Mouse (Mus musculus): ENCODE results near the gene Kcnb1.

Kcnb1 gene

GRCm38 (mm10) chr2:167190076-167190399 is at the start of gene Kcnb1:
TSS of gene Kcnb1 (minus strand) at chr2:167190155.
- in situ Hi-C loops (cut with MboI; ENCODE audit: low sequenced_read_pairs) = no loop called here

DNA sequence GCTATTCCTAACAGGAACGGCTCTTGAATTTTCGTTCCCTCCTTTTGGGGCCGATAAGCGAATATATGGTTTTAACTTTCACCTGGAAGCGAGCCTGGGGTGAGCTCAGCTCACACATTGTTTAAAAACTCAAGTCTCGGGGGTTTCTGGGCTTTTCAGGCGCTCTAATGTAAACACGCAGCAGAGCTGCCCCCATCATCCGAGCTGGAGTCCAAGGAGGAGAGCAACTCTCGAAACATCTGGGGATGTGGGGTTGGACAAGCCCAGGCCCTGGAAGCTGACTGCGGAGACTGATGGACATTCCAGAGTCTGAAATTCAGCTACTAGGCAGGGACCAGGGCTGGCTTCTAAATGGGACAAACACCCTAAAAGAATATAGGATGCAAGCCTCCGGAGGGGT is 49.3 kb upstream of the Kcnb1 start:
- in situ Hi-C loops (cut with MboI; ENCODE audit: low sequenced_read_pairs) = no loop called here

DNA sequence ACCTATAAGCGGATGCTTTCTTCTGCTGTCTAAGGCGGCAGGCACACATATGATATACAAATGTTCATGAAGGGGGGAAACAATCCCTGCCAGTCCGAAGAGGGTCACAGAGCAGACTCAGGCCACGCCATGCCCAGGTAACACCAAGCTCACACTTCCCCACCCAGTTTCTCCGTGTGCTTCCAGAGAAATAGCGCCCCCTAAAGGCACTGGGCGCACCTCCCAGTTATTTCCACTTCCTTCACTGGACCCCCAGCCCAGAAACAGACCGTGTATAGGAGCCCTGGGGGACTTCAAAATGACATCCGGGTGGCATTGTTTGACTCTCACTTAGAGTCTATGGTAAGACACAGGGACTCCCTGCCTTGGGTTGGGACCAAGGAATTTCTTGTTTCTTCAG is 47.3 kb upstream of the Kcnb1 start:
- in situ Hi-C loops (cut with MboI; ENCODE audit: low sequenced_read_pairs) = no loop called here

DNA sequence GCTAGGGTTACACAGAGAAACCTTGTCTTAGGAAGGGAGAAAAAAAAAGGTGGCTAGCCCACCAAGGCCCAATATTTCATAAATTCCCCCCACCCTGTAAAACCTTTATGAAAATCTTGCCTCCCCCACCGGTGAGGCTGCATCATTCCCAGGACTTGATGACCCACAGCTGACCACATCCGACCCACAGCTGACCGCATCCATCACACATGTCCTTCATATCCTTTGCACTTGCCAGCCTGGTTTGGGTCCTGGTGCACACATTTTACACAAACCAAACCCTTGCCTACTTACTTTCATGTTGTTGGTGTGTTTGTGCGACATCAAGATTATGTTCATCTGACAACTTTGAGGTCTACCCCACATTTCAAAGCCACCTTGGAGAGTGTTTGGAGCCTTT is 46.2 kb upstream of the Kcnb1 start:
- in situ Hi-C loops (cut with MboI; ENCODE audit: low sequenced_read_pairs) = no loop called here

GRCm38 (mm10) chr2:167235338-167236018 is 45.5 kb upstream of the Kcnb1 start:
- in situ Hi-C loops (cut with MboI; ENCODE audit: low sequenced_read_pairs) = no loop called here

- in situ Hi-C loops (cut with MboI; ENCODE audit: low sequenced_read_pairs) = no loop called here
Measured at GRCm38 (mm10) chr2:167233771-167234170, 43.8 kb upstream of the Kcnb1 start.

DNA sequence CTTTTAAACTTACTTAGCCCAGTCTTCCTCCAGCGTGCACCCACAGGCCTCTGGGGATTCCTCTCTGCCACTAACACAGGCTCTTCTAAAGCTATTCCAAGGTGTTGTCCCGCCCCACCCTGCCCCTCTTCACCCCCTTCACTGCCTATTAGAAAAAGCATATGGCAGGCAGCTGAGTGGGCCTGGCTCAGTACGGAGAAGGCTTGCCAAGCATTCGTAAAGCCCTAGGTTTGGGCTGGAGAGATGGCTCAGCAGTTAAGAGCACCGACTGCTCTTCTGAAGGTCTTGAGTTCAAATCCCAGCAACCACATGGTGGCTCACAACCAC is 43.0 kb upstream of the Kcnb1 start:
- in situ Hi-C loops (cut with MboI; ENCODE audit: low sequenced_read_pairs) = no loop called here

DNA sequence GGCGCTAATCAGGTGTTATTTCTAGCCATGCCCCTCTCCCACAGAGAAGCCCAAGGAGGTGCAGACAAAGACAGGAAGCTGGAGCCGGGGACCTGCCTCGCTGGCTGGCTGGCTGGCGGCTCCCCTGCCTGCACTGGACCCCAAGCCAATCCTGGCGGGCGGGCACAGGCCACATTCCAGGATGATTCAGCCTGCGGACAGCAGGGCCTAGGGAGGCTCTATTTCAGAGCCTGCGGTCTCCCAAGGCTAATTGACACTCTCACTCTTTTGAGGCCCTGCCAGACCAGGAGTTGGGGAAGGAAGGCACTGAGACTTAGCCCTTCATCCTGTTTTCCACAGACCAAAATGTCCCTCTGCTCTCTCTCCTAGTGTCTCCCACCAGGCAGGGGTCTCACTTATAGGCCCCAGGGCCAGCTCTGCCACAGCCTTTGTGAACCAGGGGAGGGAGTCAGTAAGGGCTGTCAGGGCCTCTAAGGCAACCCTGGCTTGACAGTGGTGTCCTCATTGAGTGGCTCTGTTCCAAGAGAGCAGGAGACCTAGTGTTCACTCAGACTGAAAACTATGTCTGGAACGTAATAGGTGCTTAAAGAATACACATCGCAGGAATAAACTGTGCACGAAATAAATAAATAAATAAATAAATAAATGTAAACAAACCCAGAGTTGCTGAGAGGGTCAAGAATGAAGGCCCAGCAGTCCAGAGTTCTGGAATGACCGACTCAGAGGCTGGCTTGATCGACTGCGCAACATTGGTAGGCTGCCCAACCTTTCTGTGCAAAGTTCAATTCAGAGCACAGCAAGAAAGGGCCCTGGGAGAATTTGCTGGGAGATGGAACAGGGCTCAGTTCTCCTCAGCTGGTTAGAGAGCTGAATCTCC is 42.4 kb upstream of the Kcnb1 start:
- in situ Hi-C loops (cut with MboI; ENCODE audit: low sequenced_read_pairs) = no loop called here

GRCm38 (mm10) chr2:167230554-167230953 is 40.6 kb upstream of the Kcnb1 start:
- in situ Hi-C loops (cut with MboI; ENCODE audit: low sequenced_read_pairs) = no loop called here

DNA sequence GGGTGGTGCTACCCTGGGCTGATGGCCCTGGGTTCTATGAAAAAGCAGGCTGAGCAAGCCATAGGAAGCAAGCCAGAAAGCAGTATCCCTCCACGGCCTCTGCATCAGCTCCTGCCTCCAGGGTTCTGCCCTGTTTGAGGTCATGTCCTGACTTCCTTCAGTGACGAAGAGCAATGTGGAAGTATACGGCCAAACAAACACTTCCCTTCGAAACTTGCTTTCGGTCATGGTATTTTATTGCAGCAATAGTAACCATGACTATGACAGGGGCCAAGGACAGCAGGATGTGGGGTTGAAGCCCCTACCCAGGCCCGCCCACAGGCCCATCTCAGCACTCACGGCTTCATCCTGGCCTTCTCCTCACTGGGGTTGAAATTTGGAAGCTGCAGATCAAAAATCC is 35.0 kb upstream of the Kcnb1 start:
- in situ Hi-C loops (cut with MboI; ENCODE audit: low sequenced_read_pairs) = loop anchor here (5.0 kb wide), 1 partner anchor 52 kb away; no protein-coding TSS in a partner anchor

GRCm38 (mm10) chr2:167224194-167224593 is 34.2 kb upstream of the Kcnb1 start:
- in situ Hi-C loops (cut with MboI; ENCODE audit: low sequenced_read_pairs) = loop anchor here (5.0 kb wide), 1 partner anchor 53 kb away; no protein-coding TSS in a partner anchor

- in situ Hi-C loops (cut with MboI; ENCODE audit: low sequenced_read_pairs) = loop anchor here (5.0 kb wide), 1 partner anchor 55 kb away; no protein-coding TSS in a partner anchor
Measured at GRCm38 (mm10) chr2:167222152-167222551, 32.2 kb upstream of the Kcnb1 start.

- in situ Hi-C loops (cut with MboI; ENCODE audit: low sequenced_read_pairs) = loop anchor here (5.0 kb wide), 1 partner anchor 56 kb away; no protein-coding TSS in a partner anchor
Measured at GRCm38 (mm10) chr2:167221159-167221845, 31.3 kb upstream of the Kcnb1 start.

DNA sequence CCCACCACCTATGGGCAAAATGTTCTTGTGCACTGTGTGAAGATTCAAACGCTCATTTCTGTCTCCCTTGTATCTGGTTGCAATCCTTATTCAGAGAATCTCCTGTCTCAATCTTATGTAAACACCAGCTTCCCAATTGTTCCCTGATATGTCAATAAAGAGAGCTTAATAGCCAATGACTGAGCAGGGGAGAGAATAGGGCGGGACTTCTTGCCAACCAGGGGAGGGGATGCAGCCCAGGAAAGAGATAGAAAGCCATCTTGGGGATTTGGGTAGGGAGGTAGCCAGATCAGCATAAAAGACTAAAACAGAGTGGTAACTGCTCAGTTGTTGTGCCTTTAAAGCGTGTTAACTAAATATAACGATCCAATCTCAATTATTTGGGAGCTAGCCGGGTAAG is 30.8 kb upstream of the Kcnb1 start:
- in situ Hi-C loops (cut with MboI; ENCODE audit: low sequenced_read_pairs) = loop anchor here (5.0 kb wide), 1 partner anchor 57 kb away; no protein-coding TSS in a partner anchor

- in situ Hi-C loops (cut with MboI; ENCODE audit: low sequenced_read_pairs) = no loop called here
Measured at GRCm38 (mm10) chr2:167219154-167219775, 29.3 kb upstream of the Kcnb1 start.

DNA sequence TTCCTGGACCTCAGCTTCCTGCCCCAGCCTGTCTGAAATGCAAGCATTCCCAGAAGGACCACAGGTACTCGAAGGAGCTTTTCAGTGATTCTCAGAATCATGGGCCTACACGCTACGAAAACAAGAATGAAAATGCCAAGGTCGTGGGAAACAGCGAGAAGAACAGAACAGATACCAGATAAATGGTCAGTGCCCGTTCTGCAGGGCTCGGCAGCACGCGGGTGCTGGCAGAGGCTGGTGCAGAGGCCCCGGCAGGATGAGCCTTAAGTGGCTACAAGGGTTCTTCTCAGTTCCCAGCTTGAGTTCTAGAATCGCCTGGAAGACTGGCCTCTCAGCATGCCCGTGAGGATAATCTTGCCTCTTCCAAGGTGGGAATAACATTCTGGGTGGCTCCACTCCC is 23.7 kb upstream of the Kcnb1 start:
- in situ Hi-C loops (cut with MboI; ENCODE audit: low sequenced_read_pairs) = no loop called here

DNA sequence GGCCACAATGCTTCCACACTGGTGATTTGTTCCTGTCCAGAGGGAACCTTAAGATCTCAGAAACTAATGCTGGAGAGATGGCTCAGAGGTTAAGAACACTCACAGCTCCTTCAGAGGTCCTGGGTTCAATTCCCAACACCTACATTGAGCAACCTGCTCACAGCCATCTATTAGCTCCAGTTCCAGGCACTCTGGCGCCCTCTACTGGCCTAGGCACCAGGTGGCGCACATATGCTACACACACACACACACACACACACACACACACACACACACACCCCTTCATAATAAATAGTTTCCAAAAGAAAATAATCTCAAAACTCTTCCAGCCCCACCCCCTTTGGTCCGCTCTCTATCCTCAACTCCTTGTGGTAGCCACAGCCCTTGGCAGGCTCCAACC is 23.1 kb upstream of the Kcnb1 start:
- in situ Hi-C loops (cut with MboI; ENCODE audit: low sequenced_read_pairs) = no loop called here

DNA sequence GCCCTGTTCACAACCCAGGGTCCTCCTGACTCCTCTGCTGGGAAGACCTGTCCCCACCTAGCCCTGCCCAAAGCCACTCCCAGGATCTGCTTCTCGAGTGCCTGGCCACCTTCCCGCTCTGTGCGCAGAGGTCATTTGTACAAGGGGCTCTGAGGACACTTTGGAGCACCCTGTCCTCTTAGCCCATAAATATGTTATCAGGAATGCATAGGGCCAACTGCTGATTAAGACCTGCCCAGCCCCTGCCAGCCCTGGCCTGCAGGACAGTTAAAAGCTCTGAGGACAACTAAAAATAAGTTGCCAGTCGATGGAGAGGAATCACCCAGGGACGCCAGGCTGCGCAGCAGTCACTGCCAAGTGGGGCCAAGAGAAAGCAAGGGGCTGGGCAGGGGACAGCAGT is 22.6 kb upstream of the Kcnb1 start:
- in situ Hi-C loops (cut with MboI; ENCODE audit: low sequenced_read_pairs) = no loop called here

DNA sequence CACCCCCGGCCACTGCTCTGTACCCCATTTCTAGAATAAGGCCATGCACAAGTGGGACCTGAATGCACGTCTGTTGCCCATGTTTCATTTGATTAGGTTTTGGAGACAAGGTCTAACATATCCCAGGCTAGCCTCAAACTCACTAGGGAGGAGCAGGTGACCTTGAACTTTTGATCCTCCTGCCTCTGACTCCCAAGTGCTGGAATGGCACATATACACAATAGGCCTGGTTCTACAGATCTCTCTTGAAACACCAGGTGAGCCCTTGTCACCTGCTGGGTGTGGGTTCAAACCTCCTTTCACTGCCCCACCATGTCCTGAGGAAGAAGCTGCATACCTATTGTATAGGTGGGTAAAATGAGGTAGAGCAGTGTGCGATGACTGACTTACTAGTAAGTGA is 22.1 kb upstream of the Kcnb1 start:
- in situ Hi-C loops (cut with MboI; ENCODE audit: low sequenced_read_pairs) = no loop called here

GRCm38 (mm10) chr2:167209900-167210299 is 19.9 kb upstream of the Kcnb1 start:
- in situ Hi-C loops (cut with MboI; ENCODE audit: low sequenced_read_pairs) = loop anchor here (5.0 kb wide), 1 partner anchor 138 kb away; no protein-coding TSS in a partner anchor

DNA sequence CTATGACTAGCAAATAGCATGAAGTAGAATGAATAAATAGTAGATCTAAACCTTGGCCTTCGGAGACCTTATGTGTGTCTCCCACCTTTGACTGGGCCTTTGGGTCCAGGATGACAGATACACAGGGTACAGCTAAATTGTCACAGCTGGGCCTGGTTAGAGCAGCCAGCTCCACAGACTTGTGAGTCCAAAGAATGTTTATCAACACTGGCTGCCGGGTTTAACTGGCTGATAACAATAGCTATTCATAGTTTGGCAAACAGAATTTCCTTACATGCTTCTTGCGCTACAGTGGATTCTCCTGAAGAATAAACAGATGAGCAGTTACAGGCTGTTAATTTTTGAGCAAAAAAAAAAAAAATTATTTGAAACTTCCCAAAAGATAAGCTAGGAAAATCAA is 19.0 kb upstream of the Kcnb1 start:
- in situ Hi-C loops (cut with MboI; ENCODE audit: low sequenced_read_pairs) = loop anchor here (5.0 kb wide), 1 partner anchor 137 kb away; no protein-coding TSS in a partner anchor
